Mouse (Mus musculus) myocyte (in vitro differentiated cells): ENCODE results near the gene Sdk1. TPM values are rescaled to one million over a fixed set of nuclear protein-coding genes. Genes with fewer than 3 reads are reported as not detected.

Experiments used
- H3K27me3 ChIP-seq: one replicate; pipeline ENCODE4 v1.6.1; 2011; ENCODE audit not compliant: control insufficient read depth, insufficient read depth, insufficient read length
- H3K36me3 ChIP-seq: one replicate; pipeline ENCODE4 v1.6.1; 2011; ENCODE audit not compliant: control insufficient read depth, insufficient read depth
- H3K4me2 ChIP-seq: one replicate; pipeline ENCODE4 v1.6.1; 2011; ENCODE audit warnings: low read depth, control low read depth
- H3K4me3 ChIP-seq: one replicate; pipeline ENCODE4 v1.5.1; 2011; ENCODE audit warnings: mild to moderate bottlenecking, control low read depth, moderate library complexity
- H3K79me2 ChIP-seq: one replicate; pipeline ENCODE4 v1.6.1; 2011; ENCODE audit not compliant: control insufficient read depth, insufficient read depth
- H3ac ChIP-seq: one replicate; pipeline ENCODE4 v1.6.1; 2011; ENCODE audit not compliant: control insufficient read depth, insufficient read length
- CEBPB ChIP-seq: IDR thresholded peaks from 2 replicates; pipeline ENCODE4 v1.6.1; 2011; ENCODE audit warnings: mild to moderate bottlenecking, moderate library complexity; ENCODE audit not compliant: poor library complexity, insufficient read depth, severe bottlenecking
- E2F4 ChIP-seq: IDR thresholded peaks from one replicate; pipeline ENCODE4 v1.6.1; 2011; ENCODE audit warnings: mild to moderate bottlenecking, control low read depth, moderate library complexity; ENCODE audit not compliant: insufficient read depth
- MAX ChIP-seq: IDR thresholded peaks from one replicate; pipeline ENCODE4 v1.6.1; 2011; ENCODE audit warnings: low read depth, mild to moderate bottlenecking, control low read depth
- MYOD1 ChIP-seq, 3 experiments: IDR thresholded peaks; one replicate each; pipeline ENCODE4 v1.6.1; 2011; ENCODE audit warnings: control low read depth in 2 of 3, low read depth in 2 of 3, mild to moderate bottlenecking in 2 of 3, moderate library complexity in 1 of 3; ENCODE audit not compliant: insufficient read length in 2 of 3, control insufficient read depth in 1 of 3
- MYOG ChIP-seq, 3 experiments: IDR thresholded peaks; one replicate each; pipeline ENCODE4 v1.6.1; 2011; ENCODE audit warnings: control low read depth in 2 of 3, low read depth in 2 of 3, mild to moderate bottlenecking in 2 of 3; ENCODE audit not compliant: insufficient read length in 2 of 3, control insufficient read depth in 1 of 3, insufficient read depth in 1 of 3
- POLR2A ChIP-seq: IDR thresholded peaks from one replicate; pipeline ENCODE4 v1.6.1; 2011; ENCODE audit warnings: low read depth, mild to moderate bottlenecking, control low read depth, moderate library complexity; ENCODE audit not compliant: insufficient read length
- POLR2AphosphoS2 ChIP-seq: IDR thresholded peaks from one replicate; pipeline ENCODE4 v1.6.1; 2011; ENCODE audit warnings: low read depth, control low read depth; ENCODE audit not compliant: insufficient read length
- REST ChIP-seq: IDR thresholded peaks from one replicate; pipeline ENCODE4 v1.6.1; 2011; ENCODE audit warnings: mild to moderate bottlenecking, control low read depth, moderate library complexity; ENCODE audit not compliant: insufficient read depth, insufficient read length
- SRF ChIP-seq: IDR thresholded peaks from one replicate; pipeline ENCODE4 v1.6.1; 2011; ENCODE audit warnings: low read depth; ENCODE audit not compliant: control insufficient read depth, insufficient read length
- TCF12 ChIP-seq: IDR thresholded peaks from one replicate; pipeline ENCODE4 v1.6.1; 2011; ENCODE audit warnings: mild to moderate bottlenecking, control low read depth; ENCODE audit not compliant: poor library complexity, insufficient read depth, severe bottlenecking
- TCF3 ChIP-seq: IDR thresholded peaks from one replicate; pipeline ENCODE4 v1.6.1; 2011; ENCODE audit warnings: low read depth, control low read depth; ENCODE audit not compliant: insufficient read length
- USF1 ChIP-seq: IDR thresholded peaks from one replicate; pipeline ENCODE4 v1.6.1; 2011; ENCODE audit warnings: low read depth, mild to moderate bottlenecking, control low read depth, moderate library complexity
- polyA plus RNA-seq: library from polyadenylated mRNA; unstranded; fragments of >200 nt; fragmentation: generic; extraction: Trizol; gene quantifications from one replicate; pipeline ENCODE4 v1.2.1, GENCODE M21; 2012; ENCODE audit warnings: missing spikeins

Sdk1 gene
- polyA plus RNA-seq, 1 experiment = 1.6 TPM

DNA sequence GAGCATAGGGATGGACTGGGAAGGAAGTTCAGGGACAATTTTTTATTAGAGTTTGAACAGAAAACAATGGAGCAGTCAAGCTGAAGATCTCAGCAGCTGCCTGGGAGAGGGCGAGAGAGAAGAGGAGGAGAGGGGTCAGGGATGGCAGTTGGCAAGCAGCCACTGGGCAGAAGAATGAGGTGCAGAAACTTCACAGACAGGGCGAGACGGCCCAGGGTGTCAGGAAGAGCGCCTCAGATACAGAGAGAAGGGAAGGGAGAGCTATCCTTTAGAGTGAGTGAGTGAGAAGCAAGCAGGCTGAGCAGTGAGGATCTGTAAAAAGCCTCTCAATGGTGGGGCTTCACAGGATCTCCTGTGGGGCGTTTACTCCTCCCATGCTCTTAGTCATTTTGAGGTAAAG lies 319.0 kb downstream of the Sdk1 start:
- Histone ChIP-seq H3K36me3 (no peaks in the 10 kb centered on the region), H3K4me2 (no peak overlapping the region), H3ac (no peak overlapping the region), H3K79me2 (no peaks in the 10 kb centered on the region), H3K4me3 (no peak overlapping the region), H3K27me3 (no peaks in the 10 kb centered on the region)
- no peak for TF ChIP-seq MYOG (IDR thresholded peaks at IDR 0.05; ENCODE audit: control insufficient read depth in 1 of 3, insufficient read depth in 1 of 3, insufficient read length in 2 of 3, low read depth in 2 of 3)
- TF ChIP-seq USF1 = no peak
- no peak for TF ChIP-seq TCF12
- TF ChIP-seq POLR2AphosphoS2 = no peak
- no peak for TF ChIP-seq TCF3
- TF ChIP-seq MAX = no peak
- no peak for TF ChIP-seq MYOD1 (IDR thresholded peaks at IDR 0.05; ENCODE audit: control insufficient read depth in 1 of 3, insufficient read length in 2 of 3, low read depth in 2 of 3)
- TF ChIP-seq CEBPB = no peak
- no peak for TF ChIP-seq E2F4
- no peak for TF ChIP-seq REST
- no peak for TF ChIP-seq SRF
- TF ChIP-seq POLR2A = no peak

DNA sequence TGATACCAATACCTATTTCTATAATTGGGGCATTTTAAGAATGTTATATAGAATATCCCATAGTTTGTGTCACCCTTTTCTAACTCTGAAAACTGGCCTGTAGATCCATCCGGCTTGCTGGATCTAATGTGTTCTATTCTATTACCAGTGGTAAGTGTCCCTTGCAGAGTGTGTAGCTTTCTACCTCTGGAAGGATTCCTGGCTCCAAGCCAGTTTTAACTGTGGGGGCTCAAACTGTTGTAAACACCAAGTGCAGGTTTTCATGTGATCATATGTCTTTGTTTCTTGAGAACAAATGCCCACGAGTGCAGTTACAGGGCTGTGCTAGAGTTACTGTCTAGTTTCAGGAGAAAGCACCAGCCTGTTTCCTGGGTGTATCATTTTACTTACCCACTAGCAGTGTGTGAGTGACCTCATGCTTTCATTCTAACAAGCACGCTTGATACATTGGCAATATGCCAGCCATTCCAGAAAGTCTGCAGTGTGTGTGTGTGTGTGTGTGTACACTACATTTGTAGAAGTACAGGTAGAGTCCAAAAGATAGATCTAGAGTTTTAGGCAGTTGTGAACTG lies 320.8 kb downstream of the Sdk1 start:
- H3K4me3 ChIP-seq = no peak overlapping the region
- no peak overlapping the region for H3K4me2 ChIP-seq
- no peaks in the 10 kb centered on the region for H3K36me3 ChIP-seq
- H3ac ChIP-seq = no peak overlapping the region
- no peaks in the 10 kb centered on the region for H3K27me3 ChIP-seq
- no peaks in the 10 kb centered on the region for H3K79me2 ChIP-seq
- TF ChIP-seq TCF12 = no peak
- no peak for TF ChIP-seq USF1
- no peak for TF ChIP-seq POLR2A
- no peak for TF ChIP-seq TCF3
- TF ChIP-seq SRF = no peak
- no peak for TF ChIP-seq MAX
- no peak for TF ChIP-seq REST
- TF ChIP-seq E2F4 = no peak
- no peak for TF ChIP-seq POLR2AphosphoS2
- TF ChIP-seq MYOG (IDR thresholded peaks at IDR 0.05; ENCODE audit: control insufficient read depth in 1 of 3, insufficient read depth in 1 of 3, insufficient read length in 2 of 3, low read depth in 2 of 3) = no peak
- TF ChIP-seq CEBPB = no peak
- TF ChIP-seq MYOD1 (IDR thresholded peaks at IDR 0.05; ENCODE audit: control insufficient read depth in 1 of 3, insufficient read length in 2 of 3, low read depth in 2 of 3) = no peak

DNA sequence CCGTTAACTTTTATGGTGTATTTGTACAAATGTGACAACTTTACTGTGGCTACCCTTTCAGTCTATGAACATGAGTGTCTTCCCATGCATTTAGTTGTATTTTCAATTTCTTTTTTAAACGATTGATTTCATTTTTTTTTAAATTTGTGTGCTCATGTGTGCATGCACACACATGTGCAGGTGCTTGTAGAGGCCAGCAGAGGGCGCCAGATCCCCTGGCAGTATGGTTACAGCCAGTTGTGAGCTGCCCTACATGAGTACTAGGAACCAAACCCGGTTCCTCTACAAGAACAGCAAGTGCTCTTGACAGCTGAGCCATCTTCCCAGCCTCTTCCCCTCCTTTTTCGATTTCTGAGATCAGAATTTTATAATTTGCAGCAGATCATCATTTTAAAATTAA lies 322.9 kb downstream of the Sdk1 start:
- no peak for TF ChIP-seq POLR2A
- TF ChIP-seq REST = no peak
- TF ChIP-seq USF1 = no peak
- TF ChIP-seq TCF3 = no peak
- no peak for TF ChIP-seq MAX
- TF ChIP-seq E2F4 = no peak
- no peak for TF ChIP-seq MYOG (IDR thresholded peaks at IDR 0.05; ENCODE audit: control insufficient read depth in 1 of 3, insufficient read depth in 1 of 3, insufficient read length in 2 of 3, low read depth in 2 of 3)
- TF ChIP-seq MYOD1 (IDR thresholded peaks at IDR 0.05; ENCODE audit: control insufficient read depth in 1 of 3, insufficient read length in 2 of 3, low read depth in 2 of 3) = no peak
- no peak for TF ChIP-seq SRF
- no peak for TF ChIP-seq CEBPB
- no peak for TF ChIP-seq TCF12
- TF ChIP-seq POLR2AphosphoS2 = no peak

DNA sequence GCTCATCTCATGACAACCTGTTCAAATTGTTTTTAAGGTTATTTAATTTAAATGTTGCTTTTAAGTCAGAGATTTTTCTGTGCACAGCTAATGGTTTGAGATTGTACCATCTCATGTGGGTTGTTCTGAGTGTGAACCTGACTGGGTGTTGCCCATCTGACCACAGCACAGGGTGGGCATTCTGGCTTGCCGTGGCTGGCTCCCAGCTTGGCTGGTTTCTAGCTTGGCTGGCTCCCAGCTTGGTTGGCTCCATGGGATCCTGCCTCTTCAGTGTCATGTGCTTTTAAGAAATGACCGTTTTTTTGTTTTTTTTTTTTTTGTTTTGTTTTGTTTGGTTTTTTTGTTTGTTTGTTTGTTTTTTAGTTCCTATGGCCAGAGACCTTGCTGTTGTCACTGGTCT lies 326.8 kb downstream of the Sdk1 start:
- TF ChIP-seq MYOG (IDR thresholded peaks at IDR 0.05; ENCODE audit: control insufficient read depth in 1 of 3, insufficient read depth in 1 of 3, insufficient read length in 2 of 3, low read depth in 2 of 3) (no peak), CEBPB (no peak), POLR2A (no peak), POLR2AphosphoS2 (no peak), TCF3 (no peak), TCF12 (no peak), USF1 (no peak), MAX (no peak)
- no peaks in the 10 kb centered on the region for H3K27me3 ChIP-seq
- H3K79me2 ChIP-seq = no peaks in the 10 kb centered on the region
- H3K4me2 ChIP-seq = no peak overlapping the region
- no peak overlapping the region for H3ac ChIP-seq
- H3K4me3 ChIP-seq = no peak overlapping the region
- no peaks in the 10 kb centered on the region for H3K36me3 ChIP-seq

More for the DNA sequence above, 322.9 kb downstream of the Sdk1 start:
- Histone ChIP-seq H3K4me2 (no peak overlapping the region), H3K27me3 (no peaks in the 10 kb centered on the region), H3K4me3 (no peak overlapping the region), H3ac (no peak overlapping the region), H3K79me2 (no peaks in the 10 kb centered on the region), H3K36me3 (no peaks in the 10 kb centered on the region)
